Mouse (Mus musculus) T-cell, adult 2 months (primary cell): ENCODE data around the gene BC004004.
"Not testable (repeated sequence)": the region's sequence is repeated elsewhere in the genome, so short reads cannot be mapped to it uniquely, and the experiment has no call there.

Experiments used
- DNase-seq: peaks from one replicate; pipeline ENCODE4 v3.0.0; 2022; ENCODE audit warnings: low spot score

Gene BC004004

GRCm38 (mm10) chr17:29347645-29348256 is 79.2 kb downstream of the BC004004 start, which contains the start of gene Mtch1:
Mtch1 (minus strand) TSS chr17:29347934.
- DNase-seq, result peak; percentile 95

GRCm38 (mm10) chr17:29348996-29349395 is 80.4 kb downstream of the BC004004 start:
- no peak for DNase-seq

GRCm38 (mm10) chr17:29351056-29351455 is 82.5 kb downstream of the BC004004 start:
- DNase-seq, result not testable (repeated sequence)

GRCm38 (mm10) chr17:29355461-29355840 is 86.9 kb downstream of the BC004004 start:
- DNase-seq, result no peak

GRCm38 (mm10) chr17:29355841-29356478 is 87.4 kb downstream of the BC004004 start:
- no peak for DNase-seq

GRCm38 (mm10) chr17:29356479-29356856 is 87.9 kb downstream of the BC004004 start:
- no peak for DNase-seq

GRCm38 (mm10) chr17:29356882-29357281 is 88.3 kb downstream of the BC004004 start:
- no peak for DNase-seq

GRCm38 (mm10) chr17:29358928-29359327 is 90.3 kb downstream of the BC004004 start:
- DNase-seq, result no peak

GRCm38 (mm10) chr17:29360761-29361221 is 92.2 kb downstream of the BC004004 start, which contains the start of gene Fgd2:
Fgd2 (plus strand) TSS chr17:29360914.
- DNase-seq, result no peak

GRCm38 (mm10) chr17:29361982-29362691 is 93.5 kb downstream of the BC004004 start:
- DNase-seq, result peak; percentile 8

GRCm38 (mm10) chr17:29363109-29363508 is 94.5 kb downstream of the BC004004 start:
- DNase-seq, result no peak
